Mouse (Mus musculus): Measurements from ENCODE around the gene Fxyd7. TPM values are rescaled to one million over a fixed set of nuclear protein-coding genes. Genes with fewer than 3 reads are reported as not detected.

Gene Fxyd7
- polyA plus RNA-seq, 1 experiment, result not detected

- peak overlapping the region; percentile 60 for H3K4me3 ChIP-seq (ENCODE audit: insufficient read depth, low read length)
- no peak overlapping the region for H3K27ac ChIP-seq (ENCODE audit: insufficient read depth, low read length)
- 0 out of 2 replicates have a peak, but pooled peaks cover 3% of the 10 kb centered on the region for H3K4me1 ChIP-seq (ENCODE audit: control insufficient read depth, insufficient read depth, low read length)
- no peak for TF ChIP-seq CTCF (IDR thresholded peaks at IDR 0.05; ENCODE audit: borderline replicate concordance, insufficient read depth, low read length)
- TF ChIP-seq POLR2A (IDR thresholded peaks at IDR 0.05; ENCODE audit: low read depth, low read length), result peak; percentile 66
Measured at GRCm38 (mm10) chr7:31041662-31042315, 9.5 kb downstream of the Fxyd7 start.

- Histone ChIP-seq H3K4me3 (ENCODE audit: insufficient read depth, low read length) (peak overlapping the region; percentile 60), H3K4me1 (ENCODE audit: control insufficient read depth, insufficient read depth, low read length) (0 out of 2 replicates have a peak, but pooled peaks cover 3% of the 10 kb centered on the region), H3K27ac (ENCODE audit: insufficient read depth, low read length) (no peak overlapping the region)
- no peak for TF ChIP-seq POLR2A (IDR thresholded peaks at IDR 0.05; ENCODE audit: low read depth, low read length)
- no peak for TF ChIP-seq CTCF (IDR thresholded peaks at IDR 0.05; ENCODE audit: borderline replicate concordance, insufficient read depth, low read length)
Measured at GRCm38 (mm10) chr7:31041023-31041407, 10.3 kb downstream of the Fxyd7 start.

GRCm38 (mm10) chr7:31040281-31041022 lies 10.8 kb downstream of the Fxyd7 start:
- no peak overlapping the region for H3K4me3 ChIP-seq (ENCODE audit: insufficient read depth, low read length)
- H3K4me1 ChIP-seq (ENCODE audit: control insufficient read depth, insufficient read depth, low read length), result 0 out of 2 replicates have a peak, but pooled peaks cover 3% of the 10 kb centered on the region
- no peak overlapping the region for H3K27ac ChIP-seq (ENCODE audit: insufficient read depth, low read length)
- TF ChIP-seq POLR2A (IDR thresholded peaks at IDR 0.05; ENCODE audit: low read depth, low read length) (no peak), CTCF (IDR thresholded peaks at IDR 0.05; ENCODE audit: borderline replicate concordance, insufficient read depth, low read length) (no peak)

GRCm38 (mm10) chr7:31039011-31039410 lies 12.3 kb downstream of the Fxyd7 start:
- TF ChIP-seq POLR2A (IDR thresholded peaks at IDR 0.05; ENCODE audit: low read depth, low read length), result no peak
- TF ChIP-seq CTCF (IDR thresholded peaks at IDR 0.05; ENCODE audit: borderline replicate concordance, insufficient read depth, low read length), result no peak
- Histone ChIP-seq H3K4me3 (ENCODE audit: insufficient read depth, low read length) (no peak overlapping the region), H3K27ac (ENCODE audit: insufficient read depth, low read length) (no peak overlapping the region), H3K4me1 (ENCODE audit: control insufficient read depth, insufficient read depth, low read length) (0 out of 2 replicates have a peak, but pooled peaks cover 3% of the 10 kb centered on the region)

- Histone ChIP-seq H3K4me3 (ENCODE audit: insufficient read depth, low read length) (no peak overlapping the region), H3K4me1 (ENCODE audit: control insufficient read depth, insufficient read depth, low read length) (0 out of 2 replicates have a peak, but pooled peaks cover 3% of the 10 kb centered on the region), H3K27ac (ENCODE audit: insufficient read depth, low read length) (no peak overlapping the region)
- TF ChIP-seq CTCF (IDR thresholded peaks at IDR 0.05; ENCODE audit: borderline replicate concordance, insufficient read depth, low read length) (no peak), POLR2A (IDR thresholded peaks at IDR 0.05; ENCODE audit: low read depth, low read length) (no peak)
Measured at GRCm38 (mm10) chr7:31037675-31038074, 13.6 kb downstream of the Fxyd7 start.

GRCm38 (mm10) chr7:31036917-31037316 lies 14.3 kb downstream of the Fxyd7 start:
- no peak overlapping the region for H3K27ac ChIP-seq (ENCODE audit: insufficient read depth, low read length)
- TF ChIP-seq CTCF (IDR thresholded peaks at IDR 0.05; ENCODE audit: borderline replicate concordance, insufficient read depth, low read length), result no peak
- no peak for TF ChIP-seq POLR2A (IDR thresholded peaks at IDR 0.05; ENCODE audit: low read depth, low read length)
- 0 out of 2 replicates have a peak, but pooled peaks cover 3% of the 10 kb centered on the region for H3K4me1 ChIP-seq (ENCODE audit: control insufficient read depth, insufficient read depth, low read length)
- H3K4me3 ChIP-seq (ENCODE audit: insufficient read depth, low read length), result no peak overlapping the region

GRCm38 (mm10) chr7:31035291-31035690 lies 16.0 kb downstream of the Fxyd7 start:
- H3K4me3 ChIP-seq (ENCODE audit: insufficient read depth, low read length), result no peak overlapping the region
- H3K27ac ChIP-seq (ENCODE audit: insufficient read depth, low read length), result no peak overlapping the region
- TF ChIP-seq CTCF (IDR thresholded peaks at IDR 0.05; ENCODE audit: borderline replicate concordance, insufficient read depth, low read length) (no peak), POLR2A (IDR thresholded peaks at IDR 0.05; ENCODE audit: low read depth, low read length) (no peak)
- no peaks in the 10 kb centered on the region for H3K4me1 ChIP-seq (ENCODE audit: control insufficient read depth, insufficient read depth, low read length)

GRCm38 (mm10) chr7:31034789-31035188 lies 16.5 kb downstream of the Fxyd7 start:
- Histone ChIP-seq H3K27ac (ENCODE audit: insufficient read depth, low read length) (no peak overlapping the region), H3K4me1 (ENCODE audit: control insufficient read depth, insufficient read depth, low read length) (no peaks in the 10 kb centered on the region), H3K4me3 (ENCODE audit: insufficient read depth, low read length) (no peak overlapping the region)
- TF ChIP-seq CTCF (IDR thresholded peaks at IDR 0.05; ENCODE audit: borderline replicate concordance, insufficient read depth, low read length) (0 out of 2 replicates have a peak, but pooled peaks have one; percentile 11), POLR2A (IDR thresholded peaks at IDR 0.05; ENCODE audit: low read depth, low read length) (no peak)

GRCm38 (mm10) chr7:31033409-31034165 lies 17.7 kb downstream of the Fxyd7 start:
- TF ChIP-seq POLR2A (IDR thresholded peaks at IDR 0.05; ENCODE audit: low read depth, low read length) (no peak), CTCF (IDR thresholded peaks at IDR 0.05; ENCODE audit: borderline replicate concordance, insufficient read depth, low read length) (no peak)
- H3K27ac ChIP-seq (ENCODE audit: insufficient read depth, low read length), result no peak overlapping the region
- H3K4me1 ChIP-seq (ENCODE audit: control insufficient read depth, insufficient read depth, low read length), result no peaks in the 10 kb centered on the region
- H3K4me3 ChIP-seq (ENCODE audit: insufficient read depth, low read length), result no peak overlapping the region

Data from embryonic fibroblast, embryonic 13.5 days (primary cell).